Mouse (Mus musculus) ES-E14 (cell line): ENCODE measurements at regions not wholly inside any gene's neighbourhood (a gene's known extent, or its start where the extent isn't known, plus 50 kb on each side); places are given as distances from the start of the nearest gene placed in this dataset.

Experiments
- CHD2 ChIP-seq: IDR thresholded peaks from 2 replicates; pipeline ENCODE4 v1.6.1; 2014; ENCODE audit warnings: mild to moderate bottlenecking, low read depth, low read length, inconsistent platforms
- HCFC1 ChIP-seq: IDR thresholded peaks from 2 replicates; pipeline ENCODE4 v1.6.1; 2012; ENCODE audit warnings: low read length, inconsistent platforms, borderline replicate concordance; ENCODE audit not compliant: insufficient read depth
- MAFK ChIP-seq: IDR thresholded peaks from 2 replicates; pipeline ENCODE4 v1.6.1; 2014; ENCODE audit warnings: mild to moderate bottlenecking, low read depth, low read length, inconsistent platforms; ENCODE audit not compliant: insufficient read depth
- ZNF384 ChIP-seq: IDR thresholded peaks from 2 replicates; pipeline ENCODE4 v1.6.1; 2012; ENCODE audit warnings: low read depth, low read length, inconsistent platforms

GRCm38 (mm10) chr19:51303708-51304107 lies 625.3 kb upstream of the Sorcs1 start:
- no peak for TF ChIP-seq CHD2
- TF ChIP-seq ZNF384 = no peak
- no peak for TF ChIP-seq MAFK
- TF ChIP-seq HCFC1 = no peak
